Mouse (Mus musculus): ENCODE measurements around the gene 3110040N11Rik. TPM values are rescaled to one million over a fixed set of nuclear protein-coding genes. Genes with fewer than 3 reads are reported as not detected.
"Not testable (repeated sequence)": the region's sequence is repeated elsewhere in the genome, so short reads cannot be mapped to it uniquely, and the experiment has no call there.

3110040N11Rik gene
- 50.8 and 58.4 TPM in 2 replicates for polyA plus RNA-seq (2014; fragmentation: Nextera tagmentation; extraction: Ambion mirVana)

DNA sequence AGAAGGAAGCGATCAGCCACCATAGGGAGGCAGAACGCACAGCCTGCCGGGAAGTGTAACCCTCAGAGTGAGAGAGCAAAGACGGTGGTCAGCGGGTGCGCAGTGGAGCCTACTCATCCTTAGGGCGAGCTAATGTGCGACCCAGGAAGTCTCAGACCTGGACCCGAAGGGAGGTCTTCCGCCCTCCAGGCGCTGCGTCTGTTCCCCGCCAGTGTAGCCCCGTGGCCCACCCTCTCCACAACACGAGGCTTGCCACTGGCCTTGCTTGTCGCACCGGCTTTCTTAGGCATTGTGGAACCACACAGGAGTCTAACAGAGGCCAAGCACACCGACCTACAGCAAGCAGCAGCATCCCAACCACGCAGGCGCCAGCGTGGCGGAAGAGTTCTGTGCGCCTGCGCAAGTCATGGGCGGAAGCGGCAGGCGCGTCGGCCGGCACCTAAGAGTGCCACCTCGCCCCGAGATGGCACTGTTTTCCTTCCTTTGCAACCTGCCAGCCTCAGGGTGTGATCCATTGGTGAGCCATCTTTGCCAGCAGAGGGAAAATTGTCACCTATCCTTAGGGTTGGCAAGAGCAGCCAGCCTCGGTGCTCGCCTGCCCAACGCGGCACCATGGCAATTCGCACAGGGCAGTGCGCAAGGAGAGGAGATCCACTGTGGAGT lies at the start of gene 3110040N11Rik:
TSS of gene 3110040N11Rik (minus strand) at position 384 of the 663 bp plus-strand sequence.
- H3K4me1 ChIP-seq (ENCODE audit: control insufficient read depth, insufficient read depth, low read length): peaks cover 5% of the 10 kb centered on the region; the same call in 1 of the 2 replicates
- WGBS: under 1% methylated on average over 38 of the region's 38 CpGs

GRCm38 (mm10) chr7:81837771-81838170 lies 48.5 kb upstream of the 3110040N11Rik start:
- not testable (repeated sequence) for DNase-seq (ENCODE audit: low spot score); H3K4me3 ChIP-seq (ENCODE audit: low read depth, low read length); H3K36me3 ChIP-seq (ENCODE audit: control insufficient read depth, insufficient read depth, low read length); H3K27ac ChIP-seq (replicated peaks; ENCODE audit: low read depth, low read length); ATAC-seq (ENCODE audit: insufficient number of reproducible peaks, low FRiP score, low TSS enrichment, low read depth); H3K4me1 ChIP-seq (ENCODE audit: control insufficient read depth, insufficient read depth, low read length); H3K4me2 ChIP-seq (ENCODE audit: low read depth, severe bottlenecking); H3K9ac ChIP-seq (ENCODE audit: low read length); H3K9me3 ChIP-seq (ENCODE audit: control insufficient read depth, low read length); H3K27me3 ChIP-seq (ENCODE audit: control insufficient read depth, insufficient read depth, low read length)
- 91% methylated on average over 5 of the region's 5 CpGs for WGBS

More for the DNA sequence above, at the start of gene 3110040N11Rik:
- peak within 1 kb of the TSS; percentile 64 for H3K4me3 ChIP-seq (ENCODE audit: low read depth, low read length)
- H3K27me3 ChIP-seq (ENCODE audit: control insufficient read depth, insufficient read depth, low read length): no peaks in the 10 kb centered on the region
- H3K9me3 ChIP-seq (ENCODE audit: control insufficient read depth, low read length): no peaks in the 10 kb centered on the region
- DNase-seq (ENCODE audit: low spot score) (peak; percentile 88), ATAC-seq (ENCODE audit: insufficient number of reproducible peaks, low FRiP score, low TSS enrichment, low read depth) (peak; percentile 89)
- peak within 1 kb of the TSS; percentile 87 for H3K9ac ChIP-seq (ENCODE audit: low read length)
- peak within 1 kb of the TSS; percentile 88 for H3K4me2 ChIP-seq (ENCODE audit: low read depth, severe bottlenecking)
- no peaks in the 10 kb centered on the region; the same call in 1 of the 2 replicates for H3K36me3 ChIP-seq (ENCODE audit: control insufficient read depth, insufficient read depth, low read length)
- peak within 1 kb of the TSS; percentile 96 for H3K27ac ChIP-seq (replicated peaks; ENCODE audit: low read depth, low read length)

DNA sequence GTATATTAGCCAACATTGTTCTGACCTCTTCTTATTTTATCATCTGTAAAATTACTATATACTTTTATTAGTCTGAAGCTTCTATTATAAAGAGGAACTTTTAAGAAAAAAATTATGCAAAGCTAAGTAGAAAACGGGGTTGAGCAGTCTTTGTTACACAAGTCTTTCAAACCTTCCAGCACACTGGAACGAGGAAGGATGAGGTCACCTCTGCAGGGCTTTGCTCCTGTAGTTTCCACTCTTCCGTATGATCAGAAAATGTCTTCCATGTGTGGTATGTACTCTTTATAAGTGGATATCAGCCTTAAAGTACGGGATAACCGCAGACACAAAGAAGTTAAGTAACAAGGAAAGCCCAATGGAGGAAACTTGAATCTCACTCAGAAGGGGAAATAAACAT lies 46.2 kb upstream of the 3110040N11Rik start:
- no peaks in the 10 kb centered on the region for H3K9me3 ChIP-seq (ENCODE audit: control insufficient read depth, low read length)
- WGBS: 89% methylated on average over 5 of the region's 5 CpGs
- ATAC-seq (ENCODE audit: insufficient number of reproducible peaks, low FRiP score, low TSS enrichment, low read depth): no peak

GRCm38 (mm10) chr7:81834847-81835246 lies 45.6 kb upstream of the 3110040N11Rik start:
- DNase-seq (ENCODE audit: low spot score): no peak
- Histone ChIP-seq H3K4me2 (ENCODE audit: low read depth, severe bottlenecking) (no peak overlapping the region), H3K4me1 (ENCODE audit: control insufficient read depth, insufficient read depth, low read length) (no peaks in the 10 kb centered on the region), H3K27me3 (ENCODE audit: control insufficient read depth, insufficient read depth, low read length) (no peaks in the 10 kb centered on the region), H3K9me3 (ENCODE audit: control insufficient read depth, low read length) (no peaks in the 10 kb centered on the region), H3K27ac (replicated peaks; ENCODE audit: low read depth, low read length) (no peak overlapping the region), H3K36me3 (ENCODE audit: control insufficient read depth, insufficient read depth, low read length) (no peaks in the 10 kb centered on the region), H3K9ac (ENCODE audit: low read length) (no peak overlapping the region), H3K4me3 (ENCODE audit: low read depth, low read length) (no peak overlapping the region)
- ATAC-seq (ENCODE audit: insufficient number of reproducible peaks, low FRiP score, low TSS enrichment, low read depth): no peak

More for the DNA sequence above, 46.2 kb upstream of the 3110040N11Rik start:
- Histone ChIP-seq H3K27me3 (ENCODE audit: control insufficient read depth, insufficient read depth, low read length) (no peaks in the 10 kb centered on the region), H3K36me3 (ENCODE audit: control insufficient read depth, insufficient read depth, low read length) (no peaks in the 10 kb centered on the region), H3K4me2 (ENCODE audit: low read depth, severe bottlenecking) (no peak overlapping the region), H3K27ac (replicated peaks; ENCODE audit: low read depth, low read length) (no peak overlapping the region), H3K4me3 (ENCODE audit: low read depth, low read length) (no peak overlapping the region), H3K9ac (ENCODE audit: low read length) (no peak overlapping the region), H3K4me1 (ENCODE audit: control insufficient read depth, insufficient read depth, low read length) (no peaks in the 10 kb centered on the region)
- DNase-seq (ENCODE audit: low spot score): no peak

- H3K27me3 ChIP-seq (ENCODE audit: control insufficient read depth, insufficient read depth, low read length): no peaks in the 10 kb centered on the region
- no peaks in the 10 kb centered on the region for H3K36me3 ChIP-seq (ENCODE audit: control insufficient read depth, insufficient read depth, low read length)
- H3K9me3 ChIP-seq (ENCODE audit: control insufficient read depth, low read length): no peaks in the 10 kb centered on the region
- H3K4me3 ChIP-seq (ENCODE audit: low read depth, low read length): peak within 1 kb of the TSS; percentile 76
- peak within 1 kb of the TSS; percentile 89 for H3K27ac ChIP-seq (replicated peaks; ENCODE audit: low read depth, low read length)
- peak; percentile 88 for DNase-seq (ENCODE audit: low spot score)
- H3K9ac ChIP-seq (ENCODE audit: low read length): peak within 1 kb of the TSS; percentile 88
- 0 out of 2 replicates have a peak, but pooled peaks cover 9% of the 10 kb centered on the region for H3K4me1 ChIP-seq (ENCODE audit: control insufficient read depth, insufficient read depth, low read length)
- ATAC-seq (ENCODE audit: insufficient number of reproducible peaks, low FRiP score, low TSS enrichment, low read depth): peak; percentile 89
- WGBS: under 1% methylated on average over 57 of the region's 58 CpGs
- peak within 1 kb of the TSS; percentile 84 for H3K4me2 ChIP-seq (ENCODE audit: low read depth, severe bottlenecking)
Measured at GRCm38 (mm10) chr7:81829379-81829894, 40.2 kb upstream of the 3110040N11Rik start, which contains the start of gene Btbd1. Gene Btbd1, minus strand, starts transcription at chr7:81829431.

DNA sequence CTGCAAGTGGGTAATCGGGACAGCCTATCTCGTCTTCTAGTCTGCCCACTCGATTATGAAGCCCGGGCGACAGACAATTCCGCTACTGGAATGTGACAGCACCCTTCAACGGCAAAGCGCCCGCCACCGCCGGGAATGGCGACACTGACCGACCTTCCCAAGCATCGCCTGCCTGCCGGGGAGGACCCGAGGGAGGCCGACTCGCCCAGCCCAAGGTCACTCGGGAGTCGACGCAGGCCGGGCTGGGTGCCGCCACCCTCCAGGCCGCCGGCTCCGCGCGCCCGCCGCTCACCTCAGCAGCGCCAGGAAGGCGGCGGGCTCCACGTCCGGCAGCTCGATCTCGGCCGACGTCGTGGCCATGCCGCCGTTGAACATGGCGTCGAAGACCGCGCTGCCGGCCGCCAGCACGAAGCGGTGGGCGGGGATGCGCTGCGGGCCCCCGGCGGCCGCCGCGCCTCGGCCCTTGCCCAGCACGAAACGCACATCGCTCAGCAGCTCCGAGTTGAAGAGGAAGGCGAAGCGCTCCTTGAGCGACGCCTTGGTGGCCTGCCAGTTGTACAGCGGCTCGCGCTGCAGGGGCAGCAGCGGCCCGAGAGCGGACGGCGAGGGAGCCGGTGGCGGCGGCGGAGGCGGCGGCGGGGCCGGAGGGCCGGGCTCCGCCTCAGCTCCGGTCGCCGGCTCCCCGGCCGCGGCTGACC lies 39.6 kb upstream of the 3110040N11Rik start:
- H3K9ac ChIP-seq (ENCODE audit: low read length): peak overlapping the region; percentile 88
- no peaks in the 10 kb centered on the region for H3K27me3 ChIP-seq (ENCODE audit: control insufficient read depth, insufficient read depth, low read length)
- H3K27ac ChIP-seq (replicated peaks; ENCODE audit: low read depth, low read length): peak overlapping the region; percentile 89
- ATAC-seq (ENCODE audit: insufficient number of reproducible peaks, low FRiP score, low TSS enrichment, low read depth) (peak; percentile 77), DNase-seq (ENCODE audit: low spot score) (peak; percentile 67)
- no peaks in the 10 kb centered on the region for H3K9me3 ChIP-seq (ENCODE audit: control insufficient read depth, low read length)
- H3K4me1 ChIP-seq (ENCODE audit: control insufficient read depth, insufficient read depth, low read length): 0 out of 2 replicates have a peak, but pooled peaks cover 9% of the 10 kb centered on the region
- H3K36me3 ChIP-seq (ENCODE audit: control insufficient read depth, insufficient read depth, low read length): no peaks in the 10 kb centered on the region
- H3K4me3 ChIP-seq (ENCODE audit: low read depth, low read length): peak overlapping the region; percentile 76
- H3K4me2 ChIP-seq (ENCODE audit: low read depth, severe bottlenecking): peak overlapping the region; percentile 84
- under 1% methylated on average over 88 of the region's 91 CpGs for WGBS

DNA sequence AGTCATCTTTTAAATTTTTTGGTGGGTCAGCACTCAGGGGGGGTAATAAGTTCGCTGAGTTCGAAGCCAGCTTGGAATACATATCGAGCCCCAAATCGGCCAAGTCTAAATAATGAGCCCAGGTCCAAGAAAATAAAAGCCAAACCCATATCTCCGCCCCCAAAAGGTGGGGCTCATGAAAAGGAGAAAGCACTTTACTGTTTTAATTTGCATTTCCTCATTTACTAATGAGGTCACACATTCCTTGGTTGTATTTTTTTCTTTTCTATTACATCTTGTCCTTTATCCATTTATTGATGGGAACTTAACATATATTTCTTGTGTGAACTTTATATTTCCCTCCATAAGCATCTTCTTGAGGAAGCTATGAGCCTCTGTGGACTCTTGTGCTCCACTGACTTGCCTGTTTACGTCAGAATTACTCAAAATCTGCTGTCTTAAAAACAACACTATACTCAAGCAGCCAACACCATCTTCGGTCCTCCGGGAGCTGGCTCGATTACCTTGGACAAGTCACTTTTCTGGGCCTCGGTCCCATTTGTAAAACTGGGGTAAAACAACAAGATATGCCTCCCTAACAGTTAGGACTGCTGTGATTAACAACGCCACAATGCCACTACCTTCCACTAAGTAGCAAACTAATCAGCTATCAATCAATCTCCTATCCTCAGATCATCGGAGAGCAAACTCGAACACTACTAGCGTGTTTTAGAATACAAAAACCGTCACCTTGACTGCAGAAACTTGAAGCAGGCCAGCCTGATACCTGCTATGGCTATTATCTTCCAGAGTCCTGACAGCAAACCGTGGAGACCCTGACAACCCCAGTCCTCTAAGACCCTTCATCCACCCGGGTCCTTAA lies 38.8 kb upstream of the 3110040N11Rik start:
- no peaks in the 10 kb centered on the region for H3K27me3 ChIP-seq (ENCODE audit: control insufficient read depth, insufficient read depth, low read length)
- no peak for ATAC-seq (ENCODE audit: insufficient number of reproducible peaks, low FRiP score, low TSS enrichment, low read depth)
- peak overlapping the region; percentile 89; the same call in 1 of the 2 replicates for H3K27ac ChIP-seq (replicated peaks; ENCODE audit: low read depth, low read length)
- H3K36me3 ChIP-seq (ENCODE audit: control insufficient read depth, insufficient read depth, low read length): no peaks in the 10 kb centered on the region
- peak overlapping the region; percentile 88 for H3K9ac ChIP-seq (ENCODE audit: low read length)
- H3K4me2 ChIP-seq (ENCODE audit: low read depth, severe bottlenecking): peak overlapping the region; percentile 84
- DNase-seq (ENCODE audit: low spot score): no peak
- 31% methylated on average over 17 of the region's 17 CpGs for WGBS
- H3K4me1 ChIP-seq (ENCODE audit: control insufficient read depth, insufficient read depth, low read length): 0 out of 2 replicates have a peak, but pooled peaks cover 9% of the 10 kb centered on the region
- H3K9me3 ChIP-seq (ENCODE audit: control insufficient read depth, low read length): no peaks in the 10 kb centered on the region
- H3K4me3 ChIP-seq (ENCODE audit: low read depth, low read length): peak overlapping the region; percentile 76

- Histone ChIP-seq H3K36me3 (ENCODE audit: control insufficient read depth, insufficient read depth, low read length) (no peaks in the 10 kb centered on the region), H3K4me2 (ENCODE audit: low read depth, severe bottlenecking) (no peak overlapping the region), H3K9ac (ENCODE audit: low read length) (no peak overlapping the region), H3K27ac (replicated peaks; ENCODE audit: low read depth, low read length) (no peak overlapping the region), H3K4me3 (ENCODE audit: low read depth, low read length) (no peak overlapping the region), H3K27me3 (ENCODE audit: control insufficient read depth, insufficient read depth, low read length) (no peaks in the 10 kb centered on the region), H3K4me1 (ENCODE audit: control insufficient read depth, insufficient read depth, low read length) (0 out of 2 replicates have a peak, but pooled peaks cover 9% of the 10 kb centered on the region), H3K9me3 (ENCODE audit: control insufficient read depth, low read length) (no peaks in the 10 kb centered on the region)
- ATAC-seq (ENCODE audit: insufficient number of reproducible peaks, low FRiP score, low TSS enrichment, low read depth) (no peak), DNase-seq (ENCODE audit: low spot score) (no peak)
- WGBS: 79% methylated on average over 3 of the region's 3 CpGs
Measured at GRCm38 (mm10) chr7:81825381-81825780, 36.1 kb upstream of the 3110040N11Rik start.
